Mouse (Mus musculus) olfactory bulb, adult 2 months (tissue): Measurements from ENCODE around the gene Nxpe5.

Experiments
- CTCF ChIP-seq: fragments of 200-500 bp; IDR thresholded peaks from 2 replicates; pipeline ENCODE4 v1.5.1; 2012; ENCODE audit warnings: low read depth, mild to moderate bottlenecking, low read length, moderate library complexity; ENCODE audit not compliant: insufficient read depth
- POLR2A ChIP-seq: fragments of 200-500 bp; IDR thresholded peaks from 2 replicates; pipeline ENCODE4 v1.6.1; 2012; ENCODE audit warnings: mild to moderate bottlenecking, low read depth, low read length, moderate library complexity; ENCODE audit not compliant: insufficient read depth

- no peak for TF ChIP-seq CTCF
- TF ChIP-seq POLR2A: no peak
Measured at GRCm38 (mm10) chr5:138267114-138267513, 41.4 kb downstream of the Nxpe5 start.
